Comparison of ENCODE assay signal across 23 mouse cellular contexts in the genomic region with DNA sequence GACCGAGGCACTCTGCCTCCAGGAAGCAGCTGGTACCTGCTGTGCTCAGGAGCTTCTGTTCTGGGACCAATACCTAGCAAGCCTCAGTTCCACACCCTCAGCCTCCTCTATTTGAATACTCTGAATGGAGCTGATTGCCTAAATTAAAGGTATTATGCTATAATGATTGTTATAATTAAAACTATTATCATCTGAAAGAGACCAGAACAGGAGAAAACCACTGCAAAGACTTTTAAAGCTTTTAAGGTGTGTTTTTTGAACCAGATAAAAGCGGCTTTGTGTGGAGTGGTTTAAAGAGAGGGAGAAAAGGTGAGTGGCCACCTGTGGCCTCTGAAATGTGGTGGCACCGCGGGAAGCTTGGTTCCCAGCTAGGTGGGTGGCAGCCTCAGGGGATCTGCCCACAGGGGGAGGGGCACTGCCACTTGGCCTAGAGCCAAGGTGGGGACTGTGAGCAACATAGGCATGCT.
A peak's percentile ranks its signal among the peaks of the same experiment; 100 is the strongest.
DNase-seq lines count a peak whose midpoint lies in the region; ATAC-seq and TF ChIP-seq lines count a peak whose summit lies in the region.
"Had no signal": no experiment of that assay in that cellular context is flagged by ENCODE, and none has a peak within 500 bp of the region (broad histone marks: within the 10 kb centered on the region; RNA-seq: fewer than 3 reads in every experiment).

No protein-coding gene starts in this region.

- TF ChIP-seq CTCF in forebrain, postnatal 0 days (IDR thresholded peaks at IDR 0.05; ENCODE audit: low read depth) = no peak
- no peak for TF ChIP-seq CTCF in left cerebral cortex, adult 2 months (IDR thresholded peaks at IDR 0.05)

- intact Hi-C loops in left cerebral cortex, adult 2 months (cut with DNase I) = no loop called here

- H3K27ac ChIP-seq in forebrain, postnatal 0 days (ENCODE audit: low read depth, low read length) = 0 out of 2 replicates have a peak overlapping the region, but pooled peaks have one; percentile 9
- H3K27ac ChIP-seq in forebrain, embryonic 10.5 days = no peak overlapping the region
- peak overlapping the region; percentile 55 for H3K27ac ChIP-seq in lung, embryonic 16.5 days (ENCODE audit: low read length)
- no peak overlapping the region for H3K27ac ChIP-seq in left cerebral cortex, adult 2 months
- H3K27ac ChIP-seq: embryonic facial prominence, embryonic 15.5 days; forebrain, embryonic 15.5 days; heart, embryonic 15.5 days; hindbrain, embryonic 13.5 days; hindbrain, postnatal 0 days had no signal

- H3K4me1 ChIP-seq in forebrain, postnatal 0 days (ENCODE audit: insufficient read depth) = no peaks in the 10 kb centered on the region
- peaks cover 6% of the 10 kb centered on the region; the same call in 1 of the 2 replicates for H3K4me1 ChIP-seq in forebrain, embryonic 10.5 days
- peaks cover 2% of the 10 kb centered on the region; the same call in 1 of the 2 replicates for H3K4me1 ChIP-seq in lung, embryonic 16.5 days (replicated peaks; ENCODE audit: control insufficient read depth, insufficient read depth, low read length)
- H3K4me1 ChIP-seq: embryonic facial prominence, embryonic 15.5 days; heart, embryonic 15.5 days; hindbrain, embryonic 13.5 days had no signal

- no peak overlapping the region for H3K4me2 ChIP-seq in forebrain, postnatal 0 days (ENCODE audit: low read depth)
- no peak overlapping the region for H3K4me2 ChIP-seq in lung, embryonic 16.5 days (ENCODE audit: low read depth, low read length)
- H3K4me2 ChIP-seq: embryonic facial prominence, embryonic 15.5 days; forebrain, embryonic 15.5 days; heart, embryonic 11.5 days; heart, embryonic 15.5 days; hindbrain, embryonic 13.5 days had no signal

- no peak overlapping the region for H3K9ac ChIP-seq in forebrain, postnatal 0 days
- no peak overlapping the region for H3K9ac ChIP-seq in lung, embryonic 16.5 days (ENCODE audit: low read length)
- H3K9ac ChIP-seq: embryonic facial prominence, embryonic 15.5 days; forebrain, embryonic 15.5 days; heart, embryonic 15.5 days; hindbrain, embryonic 13.5 days had no signal

- peak; percentile 72; the same call in 1 of the 2 replicates for ATAC-seq in forebrain, postnatal 0 days
- ATAC-seq in lung, embryonic 16.5 days (ENCODE audit: low read depth) = peak; percentile 54
- ATAC-seq: forebrain, embryonic 15.5 days; hindbrain, postnatal 0 days had no signal

- H3K4me3 ChIP-seq in forebrain, postnatal 0 days (ENCODE audit: low read depth, low read length) = no peak overlapping the region
- no peak overlapping the region for H3K4me3 ChIP-seq in forebrain, embryonic 10.5 days
- no peak overlapping the region for H3K4me3 ChIP-seq in lung, embryonic 16.5 days (ENCODE audit: low read length)
- no peak overlapping the region for H3K4me3 ChIP-seq in left cerebral cortex, adult 2 months
- H3K4me3 ChIP-seq: embryonic facial prominence, embryonic 15.5 days; erythroblast, embryonic 14.5 days; forebrain, embryonic 15.5 days; heart, embryonic 15.5 days; hindbrain, embryonic 13.5 days had no signal

- no peaks in the 10 kb centered on the region for H3K27me3 ChIP-seq in forebrain, postnatal 0 days (ENCODE audit: insufficient read depth, low read length)
- no peaks in the 10 kb centered on the region for H3K27me3 ChIP-seq in forebrain, embryonic 10.5 days (ENCODE audit: poor library complexity, severe bottlenecking)
- no peaks in the 10 kb centered on the region for H3K27me3 ChIP-seq in lung, embryonic 16.5 days (ENCODE audit: control insufficient read depth, insufficient read depth, low read depth, low read length)
- H3K27me3 ChIP-seq: embryonic facial prominence, embryonic 15.5 days; forebrain, embryonic 15.5 days; heart, embryonic 15.5 days had no signal

- H3K9me3 ChIP-seq in forebrain, postnatal 0 days (ENCODE audit: low read length) = no peaks in the 10 kb centered on the region
- peaks cover 7% of the 10 kb centered on the region; the same call in 1 of the 2 replicates for H3K9me3 ChIP-seq in forebrain, embryonic 10.5 days
- no peaks in the 10 kb centered on the region for H3K9me3 ChIP-seq in lung, embryonic 16.5 days (ENCODE audit: control insufficient read depth, low read length)
- H3K9me3 ChIP-seq: embryonic facial prominence, embryonic 15.5 days; forebrain, embryonic 15.5 days; G1E; heart, embryonic 15.5 days had no signal

- 39% methylated on average over 4 of the region's 4 CpGs for WGBS in forebrain, postnatal 0 days
- WGBS in forebrain, embryonic 10.5 days = 41% methylated on average over 4 of the region's 4 CpGs
- 28% methylated on average over 4 of the region's 4 CpGs for WGBS in lung, embryonic 16.5 days

- DNase-seq in forebrain, postnatal 0 days = no peak
- no peak for DNase-seq in forebrain, embryonic 10.5 days (ENCODE audit: extremely low spot score, low spot score)
- DNase-seq in lung, postnatal 14 days = no peak
- peak; percentile 83 for DNase-seq in ES-CJ7 (ENCODE audit: low read depth, low spot score)
- peak; percentile 90 for DNase-seq in ZHBTc4 (ENCODE audit: low read depth, low spot score)
- DNase-seq in left cerebral cortex, adult 2 months (ENCODE audit: extremely low spot score in 1 of 2, low spot score in 2 of 2) = no peak
- DNase-seq: adrenal gland, adult 2 months; adrenal gland, postnatal 25 days; cerebellum, adult 18-20 months; cerebellum, adult 9-11 months; cerebellum, postnatal 36 days; gastrocnemius, postnatal 10 days; heart, adult 18-20 months; heart, postnatal 14 days had no signal

- no peaks in the 10 kb centered on the region for H3K36me3 ChIP-seq in forebrain, postnatal 0 days (ENCODE audit: insufficient read depth)
- H3K36me3 ChIP-seq in forebrain, embryonic 10.5 days (replicated peaks) = no peaks in the 10 kb centered on the region
- no peaks in the 10 kb centered on the region for H3K36me3 ChIP-seq in lung, embryonic 16.5 days (ENCODE audit: control insufficient read depth, insufficient read depth, low read length)
- H3K36me3 ChIP-seq: embryonic facial prominence, embryonic 15.5 days; forebrain, embryonic 15.5 days; G1E; heart, embryonic 15.5 days; hindbrain, embryonic 13.5 days had no signal

Comparison
In these comparisons a context has a peak if more than half of its experiments do, and no peak if none do; other contexts are left out.
1. H3K27ac ChIP-seq: peak in forebrain, postnatal 0 days (single experiment) and lung, embryonic 16.5 days (single experiment); none in forebrain, embryonic 10.5 days (single experiment) and left cerebral cortex, adult 2 months (single experiment).
2. DNase-seq: peak in ES-CJ7 (single experiment) and ZHBTc4 (single experiment); none in forebrain, postnatal 0 days (single experiment), forebrain, embryonic 10.5 days (single experiment), lung, postnatal 14 days (single experiment) and left cerebral cortex, adult 2 months (0 of 2).